Mouse (Mus musculus): ENCODE results near the gene Tns1.
A peak's percentile ranks its signal among the peaks of the same experiment; 100 is the strongest.

Gene Tns1

DNA sequence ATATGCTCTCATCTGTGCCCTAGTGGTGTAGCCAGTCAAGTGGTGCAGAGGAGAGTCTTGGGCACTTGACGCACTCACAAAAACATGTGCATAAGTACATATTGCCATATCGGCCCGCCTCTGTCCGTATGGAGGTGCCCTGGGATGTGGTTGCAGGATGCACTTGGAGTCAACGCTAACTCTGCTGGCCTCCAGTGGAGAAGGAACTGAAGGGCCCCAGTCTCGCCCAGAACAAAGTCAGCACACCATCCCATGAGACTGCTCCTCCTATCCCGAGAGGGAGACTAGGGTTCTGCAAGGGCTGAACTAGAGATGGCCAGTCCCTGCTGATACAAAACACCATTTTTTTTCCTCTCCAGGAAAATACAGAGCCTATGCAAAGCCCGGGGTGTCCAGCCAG, 1.0 kb downstream of the Tns1 start:
- no peak for DNase-seq (ENCODE audit: low read depth, low spot score)

DNA sequence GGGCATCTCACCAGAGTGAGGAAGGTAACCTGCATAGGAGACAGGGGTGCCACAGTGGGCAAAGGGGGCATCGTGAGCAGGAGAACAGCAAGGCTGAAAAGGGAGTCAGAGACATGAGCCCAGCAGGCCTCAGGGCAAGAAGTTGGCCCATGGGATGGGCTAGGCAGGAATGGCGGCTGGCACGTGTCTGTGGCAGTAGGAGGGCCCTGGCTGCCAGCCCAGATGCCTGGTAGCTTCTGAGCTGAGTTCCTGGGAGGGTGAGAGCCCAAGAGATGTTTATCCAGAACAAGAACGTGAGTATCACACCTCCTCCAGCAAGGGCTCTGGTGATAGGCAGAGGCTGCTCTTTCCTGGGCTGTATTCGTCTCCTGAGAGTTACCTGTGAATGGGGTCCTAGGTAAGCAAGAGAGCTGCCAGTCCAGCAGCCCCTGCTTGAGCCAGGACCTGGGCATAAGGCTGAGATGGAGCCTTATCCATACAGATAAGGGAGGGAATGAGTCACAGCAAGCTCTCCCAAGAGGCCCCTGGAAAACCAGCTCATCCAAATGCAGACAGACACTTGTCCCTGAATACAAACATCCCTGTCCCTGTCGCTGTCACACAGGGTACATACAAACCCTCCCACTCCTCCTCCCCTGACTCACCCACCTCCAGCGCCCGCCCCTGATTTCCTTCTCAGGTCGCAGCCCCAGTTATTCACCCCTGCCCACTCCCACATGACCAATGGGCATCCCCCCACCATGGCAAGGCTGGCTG, 2.2 kb downstream of the Tns1 start:
- DNase-seq (ENCODE audit: low read depth, low spot score) = no peak

DNA sequence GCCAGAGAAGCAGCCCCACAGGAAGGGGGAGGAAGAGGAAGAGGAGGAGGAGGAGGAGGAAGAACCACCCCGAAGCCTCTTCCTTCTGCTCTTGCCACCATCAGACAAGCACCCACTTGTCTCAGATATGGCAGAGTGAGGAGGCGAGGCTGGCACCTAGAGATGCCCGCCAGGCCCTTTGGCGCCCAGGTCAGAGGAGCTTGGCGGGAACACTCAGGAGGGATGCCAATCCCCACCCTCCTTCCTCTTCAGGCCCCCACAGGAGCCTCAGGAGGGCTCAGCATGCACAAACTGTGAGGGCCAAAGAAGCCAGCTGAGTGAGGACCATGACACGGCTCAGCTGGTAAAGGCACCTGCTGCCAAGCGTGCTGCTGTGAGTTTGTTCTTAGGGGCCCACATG, 3.1 kb downstream of the Tns1 start:
- DNase-seq (ENCODE audit: low read depth, low spot score) = no peak

DNA sequence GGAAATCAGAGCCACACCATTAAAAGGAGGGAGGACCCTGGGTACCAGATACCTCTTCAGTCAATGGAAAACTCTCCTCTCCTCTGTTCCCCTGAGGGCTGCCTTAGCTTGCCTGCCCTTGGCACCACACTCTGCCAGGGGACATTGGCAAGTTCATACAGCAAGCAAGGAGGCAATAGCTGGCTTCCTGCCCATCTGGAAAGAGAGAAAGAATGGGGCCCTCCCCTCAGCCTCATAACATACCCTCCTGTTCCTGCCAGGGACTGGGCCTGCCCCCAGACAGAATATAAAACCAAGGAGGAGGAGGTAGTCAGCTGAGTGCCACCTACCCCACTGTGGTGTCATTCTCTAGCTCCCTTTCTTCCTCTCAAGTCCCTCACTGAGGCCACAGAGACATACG, 5.1 kb downstream of the Tns1 start:
- DNase-seq (ENCODE audit: low read depth, low spot score) = peak; percentile 28

DNA sequence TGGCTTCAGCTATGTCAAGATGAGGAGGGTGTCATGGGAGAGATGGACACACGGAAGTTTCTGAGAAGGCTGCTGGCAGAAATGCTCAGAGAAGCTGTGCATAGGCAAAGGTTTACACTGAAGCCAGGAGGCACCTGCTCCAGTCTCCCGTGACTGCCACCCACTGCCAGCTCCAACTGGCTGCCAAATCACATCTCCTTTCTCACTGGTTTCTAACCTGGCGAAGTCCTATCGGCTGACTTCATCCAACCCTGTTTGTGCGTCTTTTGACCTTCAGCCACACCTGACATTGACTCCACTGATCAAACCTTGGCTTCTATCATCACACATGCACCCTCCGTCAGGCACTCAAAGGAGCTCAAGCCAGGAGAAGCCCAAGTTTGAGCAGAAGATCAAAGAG, 6.4 kb downstream of the Tns1 start:
- no peak for DNase-seq (ENCODE audit: low read depth, low spot score)

DNA sequence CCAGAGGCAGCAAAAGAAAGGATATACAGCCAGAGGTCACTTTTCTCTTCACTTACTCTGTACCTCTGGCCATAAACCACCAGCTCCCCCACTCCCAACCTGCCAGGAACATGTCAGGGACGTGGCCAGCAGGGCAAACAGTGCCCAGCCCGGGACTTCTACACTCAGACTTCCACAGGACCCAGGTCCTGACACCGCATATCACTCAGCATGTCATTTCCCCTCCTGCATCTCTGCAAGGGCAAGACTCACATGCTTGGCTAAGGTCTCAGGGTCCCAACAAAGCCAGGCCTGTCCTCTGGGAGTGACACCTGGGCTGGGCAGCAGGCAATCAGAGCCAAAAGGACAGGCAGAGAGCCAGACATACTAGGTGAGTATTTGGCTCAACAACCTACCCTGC, 11.2 kb downstream of the Tns1 start:
- DNase-seq (ENCODE audit: low read depth, low spot score) = no peak

DNA sequence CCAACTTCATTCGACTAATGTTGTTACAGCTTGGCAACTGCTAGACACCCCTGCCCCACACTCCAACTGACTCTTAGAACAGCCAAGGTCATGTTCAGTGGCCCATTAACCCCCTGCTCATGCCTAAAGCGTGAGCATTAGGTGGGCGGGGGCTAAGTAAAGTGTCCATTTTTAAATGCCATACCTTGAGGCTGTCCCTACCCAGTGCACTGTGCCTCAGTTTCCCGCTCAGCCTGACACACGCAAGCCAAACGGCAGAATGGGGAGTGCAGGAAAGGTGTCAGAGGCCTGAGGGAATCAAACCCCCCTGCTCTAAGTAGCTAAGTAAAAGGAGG, 12.6 kb downstream of the Tns1 start:
- DNase-seq (ENCODE audit: low read depth, low spot score) = no peak

DNA sequence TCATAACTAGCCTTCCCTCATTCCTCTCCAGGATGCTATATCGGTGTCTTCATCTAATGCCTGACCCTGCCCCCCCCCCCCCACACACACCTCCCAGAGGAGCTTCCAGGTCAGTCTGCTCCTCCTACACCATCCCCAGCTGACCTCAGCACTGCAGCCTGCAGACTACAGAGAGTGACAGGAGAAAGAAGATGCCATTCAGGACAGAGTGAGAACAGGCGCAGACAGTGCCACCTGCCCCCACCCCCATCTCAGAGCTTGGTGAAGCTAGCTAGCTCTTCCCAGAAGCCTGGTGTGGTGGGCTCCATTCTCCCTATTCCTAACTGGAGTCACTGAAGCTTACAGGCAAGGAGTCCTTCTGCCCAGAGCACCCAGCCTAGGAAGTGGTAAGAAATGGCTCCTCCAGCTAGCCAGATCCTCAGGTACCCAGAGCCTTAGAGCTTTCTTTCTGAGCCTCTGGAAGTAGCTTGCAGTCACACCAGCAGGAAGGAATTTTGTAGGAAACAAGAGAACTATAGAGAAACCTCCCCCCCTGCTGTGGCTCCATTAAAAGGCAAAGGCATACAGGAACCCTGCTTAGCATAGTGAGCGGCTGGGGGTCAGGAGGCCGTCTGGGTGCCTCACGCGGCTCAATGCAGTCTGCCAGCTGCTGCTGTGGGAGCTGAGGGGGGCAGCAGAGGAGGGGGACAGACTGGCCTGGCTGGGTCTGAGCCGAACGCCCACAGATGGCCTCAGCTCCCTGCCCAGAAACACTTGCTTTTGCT, 13.1 kb downstream of the Tns1 start:
- no peak for DNase-seq (ENCODE audit: low read depth, low spot score)

DNA sequence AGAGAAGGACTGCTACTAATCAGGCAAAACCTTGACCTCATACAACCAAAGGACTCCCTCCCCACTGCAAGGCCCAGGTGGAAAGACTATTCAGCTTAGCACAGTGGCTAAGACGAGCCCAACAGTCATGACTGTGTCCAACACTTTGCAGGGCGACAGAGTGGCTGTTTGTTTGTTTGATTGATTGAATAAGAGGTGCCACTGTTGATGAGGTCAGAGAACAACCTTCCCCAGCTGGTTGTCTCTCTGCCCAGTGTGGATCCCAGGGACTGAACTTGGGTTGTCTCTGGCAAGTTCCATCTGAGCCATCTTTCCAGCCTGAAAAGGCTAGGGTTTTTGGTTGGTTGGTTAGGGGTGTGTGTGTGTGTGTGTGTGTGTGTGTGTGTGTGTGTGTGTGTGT, 14.6 kb downstream of the Tns1 start:
- no peak for DNase-seq (ENCODE audit: low read depth, low spot score)

DNA sequence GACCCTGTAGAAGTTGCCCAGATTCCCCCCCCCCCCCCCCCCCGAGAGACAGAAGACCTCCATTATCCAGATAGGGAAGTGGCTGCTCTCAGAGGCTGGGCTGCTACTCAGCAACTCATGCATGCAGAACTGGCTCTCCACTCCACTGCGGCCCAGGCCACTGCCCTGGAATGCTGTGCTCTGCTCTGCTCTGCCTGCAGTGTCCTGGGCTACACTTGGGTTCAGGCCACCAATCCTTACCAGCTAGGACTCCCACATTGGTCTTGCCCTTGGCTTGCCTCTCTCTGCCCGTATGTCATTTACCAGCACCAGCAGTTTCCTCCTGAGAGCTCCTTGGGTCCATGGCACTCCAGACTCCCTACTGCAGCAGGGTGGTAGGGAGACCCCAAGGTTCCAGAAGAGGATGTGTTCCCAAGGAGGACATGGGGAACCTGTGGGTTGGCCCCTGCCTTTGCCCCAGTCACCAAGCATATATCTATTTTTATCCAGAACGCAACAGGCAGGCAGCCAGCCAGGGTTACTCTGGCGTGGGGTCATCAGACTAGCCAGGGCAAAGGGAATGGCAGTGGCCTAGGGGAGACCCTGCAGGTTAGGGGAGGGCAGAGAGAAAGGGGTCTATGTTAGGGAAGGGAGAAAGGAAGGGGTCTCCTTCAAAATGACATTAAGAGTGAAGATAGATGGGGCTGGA, 16.2 kb downstream of the Tns1 start:
- DNase-seq (ENCODE audit: low read depth, low spot score) = no peak

DNA sequence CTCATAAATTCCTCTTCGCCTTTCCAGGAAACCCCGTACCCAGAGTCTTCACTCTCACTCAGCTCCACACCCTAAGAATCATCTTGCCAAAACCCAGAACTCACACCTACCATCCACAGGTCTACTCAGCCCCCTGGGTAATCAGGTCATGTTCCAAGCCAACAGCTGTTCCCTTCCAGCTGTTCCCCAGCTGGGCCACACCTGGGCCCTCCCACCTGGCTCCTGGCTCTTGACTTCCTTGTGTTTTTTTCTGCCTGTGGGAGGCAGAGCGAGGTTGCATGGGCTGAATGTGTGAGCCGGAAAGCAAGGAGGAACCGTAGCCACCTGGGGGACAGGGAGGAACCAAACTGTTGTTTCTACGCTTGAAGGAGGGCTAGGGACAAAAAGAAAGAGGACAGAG, 18.0 kb downstream of the Tns1 start:
- DNase-seq (ENCODE audit: low read depth, low spot score) = no peak

DNA sequence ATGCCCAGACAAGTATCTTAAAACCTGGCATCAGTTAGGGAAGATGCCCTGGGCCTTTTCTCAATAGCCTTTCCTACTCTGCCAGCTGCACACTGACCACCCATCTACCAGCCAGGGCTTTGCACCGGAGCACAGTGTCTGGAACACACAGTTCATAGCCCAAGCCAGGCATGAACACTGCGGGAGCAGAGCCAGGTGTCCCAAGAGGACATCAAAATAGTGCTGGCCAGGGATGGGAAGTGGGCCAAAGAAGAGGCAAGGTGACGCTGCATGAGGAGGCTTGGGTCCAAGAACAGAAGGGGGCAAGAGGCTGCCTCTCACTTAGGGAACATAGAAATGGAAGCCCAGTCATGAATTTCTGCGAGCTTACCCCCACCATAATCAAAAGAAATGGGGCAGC, 18.6 kb downstream of the Tns1 start:
- peak; percentile 52 for DNase-seq (ENCODE audit: low read depth, low spot score)

DNA sequence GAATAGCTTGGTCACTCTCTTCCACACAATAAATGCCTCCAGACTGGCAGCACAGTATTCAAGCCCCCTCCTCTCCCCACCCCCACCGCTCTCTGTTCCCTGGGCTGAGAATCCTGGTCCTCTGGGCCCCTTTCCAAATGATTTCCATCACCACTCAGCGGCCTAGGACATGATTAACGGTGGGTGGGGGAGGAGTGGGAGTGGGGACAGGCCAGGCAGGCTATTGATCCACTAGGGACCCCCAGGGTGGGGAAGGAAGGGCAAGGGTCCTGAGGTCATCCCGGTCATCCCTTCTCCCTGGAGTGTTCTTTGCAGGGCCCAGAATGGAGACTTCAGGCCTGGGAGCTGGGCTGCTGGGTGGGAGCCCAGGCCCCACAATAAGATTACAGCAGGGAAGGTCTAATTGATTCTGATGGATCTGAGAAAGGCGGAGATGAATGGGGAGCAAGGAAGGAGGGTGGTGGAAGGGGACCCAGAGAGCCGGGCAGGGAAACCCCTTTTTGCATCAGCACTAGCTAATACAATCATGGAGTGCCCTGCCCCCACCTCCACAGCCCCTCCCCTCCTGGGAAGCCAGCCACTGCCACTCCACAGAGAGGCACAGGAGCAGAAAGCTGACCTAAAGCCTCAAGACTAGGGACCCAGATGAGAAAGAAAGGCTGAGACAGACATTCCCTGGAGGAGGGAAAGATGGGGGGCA, 20.4 kb downstream of the Tns1 start:
- no peak for DNase-seq (ENCODE audit: low read depth, low spot score)

DNA sequence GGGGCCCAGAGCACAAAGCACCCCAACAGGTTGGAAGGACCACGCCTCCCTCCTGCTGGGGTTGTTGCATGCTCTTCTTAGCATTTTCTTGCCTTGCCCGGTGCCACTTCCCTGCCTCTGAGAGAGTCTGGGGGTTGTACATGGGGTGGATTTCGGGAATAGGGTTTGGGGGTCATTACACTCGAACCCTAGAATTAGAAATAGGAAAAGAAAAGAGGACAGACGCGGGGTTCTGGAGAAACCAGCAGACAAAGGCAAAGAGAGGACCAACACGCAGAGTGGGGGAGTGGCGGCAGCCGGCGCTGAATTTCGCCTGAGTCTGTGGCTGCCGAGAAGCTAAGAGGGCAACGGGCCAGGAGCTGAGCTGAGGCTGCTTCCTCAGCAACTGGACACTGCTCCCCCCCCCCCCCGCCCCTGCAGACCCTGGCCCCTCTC, 25.2 kb downstream of the Tns1 start:
- no peak for DNase-seq (ENCODE audit: low read depth, low spot score)

DNA sequence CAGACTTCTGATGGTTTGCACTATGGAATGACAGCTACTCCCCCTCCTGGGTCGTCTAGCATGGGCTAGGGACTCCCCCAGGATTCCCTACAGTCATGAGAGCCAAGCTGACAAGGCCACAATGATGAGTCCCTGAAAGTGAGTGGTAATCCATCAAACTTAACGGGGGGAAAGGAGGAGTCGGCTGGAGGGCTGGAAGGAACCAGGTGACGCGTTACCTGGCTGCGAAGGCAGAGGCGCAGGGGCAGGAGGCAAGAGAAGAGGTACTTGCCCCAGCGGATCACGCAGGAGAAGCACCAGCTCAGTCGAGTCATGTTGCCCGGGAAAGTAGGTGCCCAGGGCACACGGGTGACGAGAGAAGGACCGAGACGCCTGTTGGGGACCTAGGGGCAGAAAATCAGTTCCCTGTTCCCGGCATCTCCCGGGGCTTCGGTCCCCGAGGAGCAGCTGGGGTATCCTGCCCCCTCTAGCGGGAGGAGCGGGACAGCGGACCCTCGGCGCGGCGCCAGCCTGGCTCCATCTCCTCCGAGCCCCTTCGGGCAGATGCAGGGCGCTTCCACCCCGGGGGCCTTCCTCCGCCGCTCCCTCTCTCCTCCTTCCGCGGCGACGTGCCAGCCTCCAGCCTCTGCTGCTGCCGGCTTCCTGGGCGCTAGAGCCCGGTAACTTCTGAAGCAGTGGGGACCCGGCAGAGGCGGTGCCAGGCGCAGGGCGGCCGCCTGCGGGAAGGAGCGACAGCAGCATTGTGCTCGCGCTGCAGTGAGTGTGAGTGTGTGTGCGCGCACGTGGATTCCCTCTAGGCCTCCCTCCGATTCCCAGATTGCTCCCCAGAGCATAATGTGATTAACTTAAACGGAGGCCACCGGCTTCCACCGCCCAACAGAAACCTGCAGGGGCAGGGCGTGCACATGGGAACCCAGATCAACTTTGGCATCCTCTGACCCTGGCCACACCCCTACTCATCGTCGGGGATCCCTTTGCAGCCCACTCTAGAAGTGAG, 25.9 kb downstream of the Tns1 start:
- no peak for DNase-seq (ENCODE audit: low read depth, low spot score)

DNA sequence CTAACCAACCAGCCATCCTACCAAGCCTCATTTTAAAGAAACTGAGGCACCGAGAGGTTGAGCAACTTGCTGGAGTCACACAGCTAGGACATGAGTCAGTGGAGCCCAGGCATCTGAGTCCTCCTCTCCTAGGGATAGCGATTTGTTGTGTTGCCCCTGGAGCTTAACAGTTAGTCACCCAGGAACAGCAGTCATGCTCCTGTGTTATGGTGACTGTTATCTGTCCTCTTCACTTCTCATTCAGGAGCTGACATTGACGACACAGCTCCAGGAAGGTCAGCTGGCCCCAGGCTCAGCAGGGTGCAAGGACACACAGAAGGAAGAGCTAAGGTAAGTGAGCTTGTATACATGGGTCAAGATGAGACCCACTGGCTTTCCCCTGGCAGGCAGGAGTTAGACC, 28.5 kb downstream of the Tns1 start:
- no peak for DNase-seq (ENCODE audit: low read depth, low spot score)

DNA sequence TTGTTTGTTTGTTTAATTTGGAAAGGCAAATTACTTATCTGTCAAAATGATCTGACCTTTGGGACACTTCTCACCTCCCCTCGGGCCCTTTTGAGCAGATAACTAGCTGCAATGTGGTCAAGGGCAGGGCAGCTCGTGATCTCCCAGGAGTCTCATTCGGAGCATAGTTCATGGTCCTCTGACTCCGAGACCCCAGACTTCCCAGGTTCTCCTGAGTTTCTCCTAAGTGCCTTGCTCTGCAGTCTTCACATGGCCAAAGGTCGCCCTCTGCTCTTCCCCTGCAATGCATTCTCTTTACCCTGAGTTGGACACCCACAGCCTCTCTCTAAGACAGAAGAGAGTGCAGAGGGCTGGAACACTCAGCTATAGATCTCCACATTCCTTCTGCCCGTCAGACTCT, 29.0 kb downstream of the Tns1 start:
- no peak for DNase-seq (ENCODE audit: low read depth, low spot score)

DNA sequence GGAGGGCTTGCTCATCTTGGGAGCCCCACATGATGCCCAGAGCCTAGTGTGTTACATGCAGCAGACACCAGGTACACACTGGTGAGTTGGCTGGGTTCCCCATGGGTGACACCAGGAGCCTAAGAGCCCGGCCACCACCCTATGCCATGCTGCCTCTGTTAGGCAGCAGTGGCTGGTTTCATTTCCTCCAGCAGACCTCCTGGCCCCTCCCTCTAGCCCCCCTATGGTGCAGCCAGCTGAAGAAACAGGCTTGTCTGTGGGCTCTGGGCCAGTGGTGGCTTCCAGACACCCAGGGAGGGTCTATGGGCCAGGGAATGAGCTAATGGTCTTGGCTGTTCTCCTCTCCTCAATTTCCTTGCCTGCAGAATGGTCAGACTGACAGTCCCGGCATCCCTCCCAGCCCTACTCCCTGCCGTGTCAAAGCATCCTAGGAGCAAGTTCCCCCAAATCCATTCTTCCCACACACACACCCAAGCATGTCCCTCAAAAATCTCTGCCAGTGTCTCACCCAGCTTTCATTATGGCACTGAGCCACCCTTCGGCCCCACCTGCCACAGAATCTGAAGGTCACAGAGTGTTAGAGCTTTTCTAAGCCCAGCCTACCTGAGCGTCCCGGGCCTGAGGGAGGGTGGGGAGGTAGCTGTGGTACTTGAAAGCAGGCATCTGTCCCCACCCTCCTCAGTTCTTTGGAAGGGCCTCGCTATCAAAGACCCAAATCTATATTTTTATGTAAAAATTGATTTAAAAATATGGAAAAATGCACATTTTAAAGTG, 29.6 kb downstream of the Tns1 start:
- DNase-seq (ENCODE audit: low read depth, low spot score) = no peak

DNA sequence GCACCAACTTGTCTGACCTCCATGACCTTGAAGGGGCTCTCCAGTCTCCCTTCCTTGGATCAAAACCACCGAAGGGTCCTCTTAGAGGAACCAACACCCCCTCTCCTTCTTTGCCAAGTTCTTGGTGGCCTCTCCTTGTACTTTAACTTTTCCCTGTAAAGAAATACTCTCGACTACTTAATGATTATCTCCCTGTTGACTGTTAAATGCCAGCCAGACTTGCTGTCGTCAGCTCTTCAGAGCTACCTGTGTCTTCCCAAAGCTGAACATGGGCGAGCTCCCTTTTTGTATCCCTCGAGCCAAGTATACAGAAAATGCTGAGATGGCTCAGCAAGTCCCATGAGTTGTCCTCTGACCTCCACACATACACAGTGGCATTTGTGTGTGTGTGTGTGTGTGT, 30.8 kb downstream of the Tns1 start:
- DNase-seq (ENCODE audit: low read depth, low spot score) = no peak

DNA sequence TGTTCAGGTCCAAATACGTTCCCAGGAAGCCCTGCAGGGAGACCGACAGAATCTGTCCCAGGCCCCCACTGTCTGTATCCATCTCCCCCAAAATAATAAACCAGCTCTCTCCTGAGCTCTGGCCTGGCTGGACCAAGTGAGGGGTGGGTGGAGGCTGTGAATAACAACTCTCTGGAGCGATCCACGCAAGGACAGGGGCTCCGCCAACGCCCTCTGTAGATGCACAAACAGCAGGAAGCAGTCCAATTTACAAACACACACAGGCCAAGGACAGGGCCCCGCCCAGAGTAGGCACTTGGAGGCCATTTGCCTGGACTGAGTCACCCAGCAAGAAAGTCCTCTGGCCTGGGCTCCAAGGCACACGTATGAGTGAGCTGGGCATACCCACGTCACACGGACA, 32.0 kb downstream of the Tns1 start:
- DNase-seq (ENCODE audit: low read depth, low spot score) = peak; percentile 77
